Mouse (Mus musculus): Measurements from ENCODE around the gene Ceacam13. TPM values are rescaled to one million over a fixed set of nuclear protein-coding genes. Genes with fewer than 3 reads are reported as not detected.
"Not testable (repeated sequence)": the region's sequence is repeated elsewhere in the genome, so short reads cannot be mapped to it uniquely, and the experiment has no call there.

The Ceacam13 gene
- not detected for total RNA-seq (2021)
- long read RNA-seq: 0 reads

DNA sequence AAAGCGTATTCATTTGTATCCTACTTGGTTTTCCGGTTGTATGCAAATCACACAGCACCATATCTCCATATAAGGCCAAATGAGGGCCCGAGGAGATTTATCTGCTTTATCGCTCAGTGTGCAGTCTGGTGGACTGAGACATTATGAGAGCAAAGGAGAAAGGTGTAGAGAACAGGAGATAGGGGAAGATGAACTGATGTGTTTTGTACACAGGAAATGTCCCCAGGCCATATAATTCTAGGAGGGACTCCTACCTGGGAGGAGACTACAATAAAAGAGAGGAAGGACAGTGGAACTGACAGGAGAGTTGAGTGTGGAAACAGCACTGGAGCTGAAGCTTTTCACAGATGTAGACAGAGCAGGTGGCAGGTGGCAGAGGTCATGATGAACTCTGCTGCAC, at the start of gene Ceacam13:
Gene Ceacam13, plus strand, starts transcription at position 301 of the 400 bp plus-strand sequence.
- DNase-seq (ENCODE audit: low spot score in 2 of 2): no peak

DNA sequence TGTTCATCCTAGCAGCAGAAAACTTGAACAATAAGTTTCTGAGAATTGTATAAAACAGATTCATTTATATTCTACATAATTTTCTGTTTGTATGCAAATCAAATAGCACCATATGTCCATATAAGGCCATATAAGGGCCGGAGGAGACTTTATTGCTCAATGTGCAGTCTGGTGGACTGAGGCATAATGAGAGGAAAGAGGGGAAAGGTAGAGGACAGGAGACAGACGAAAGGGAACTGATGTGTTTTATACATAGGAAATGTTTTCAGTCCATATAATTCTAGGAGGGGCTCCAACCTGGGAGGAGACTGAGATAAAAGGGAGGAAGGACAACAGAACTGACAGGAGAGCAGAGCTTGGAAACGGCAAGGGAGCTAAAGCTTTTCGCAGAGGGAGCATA, 37.9 kb upstream of the Ceacam13 start, which contains the start of gene Ceacam11:
Gene Ceacam11, plus strand, starts transcription at position 301 of the 400 bp plus-strand sequence.
- no peak for DNase-seq (ENCODE audit: low spot score in 2 of 2)

- DNase-seq (ENCODE audit: low spot score in 2 of 2): not testable (repeated sequence)
Observed at GRCm38 (mm10) chr7:18001131-18001530, 8.6 kb upstream of the Ceacam13 start.

- no peak for DNase-seq (ENCODE audit: low spot score in 2 of 2)
Observed at GRCm38 (mm10) chr7:18065629-18066028, 55.9 kb downstream of the Ceacam13 start, which contains the start of gene Ceacam12. TSS of gene Ceacam12 (plus strand) at chr7:18065929.

Small RNA genes lying within 50 kb of the gene (microRNA-seq; reads per million reads assigned to microRNA genes)
- gene Gm22414: 0 reads per million in 2 experiments

Other genes with a start within 250 kb of the Ceacam13 start
- not detected for gene Ceacam14, start 197.3 kb upstream of the Ceacam13 start, total RNA-seq (2021)
- not detected for gene Gm5155, start 138.1 kb upstream of the Ceacam13 start, total RNA-seq (2021)
- not detected for gene Ceacam11, start 37.8 kb upstream of the Ceacam13 start, total RNA-seq (2021)
- gene Ceacam12, start 56.0 kb downstream of the Ceacam13 start, total RNA-seq (2021): not detected
- not detected for gene Igfl3, start 166.6 kb downstream of the Ceacam13 start, total RNA-seq (2021)
- not detected for gene Mill1, start 235.5 kb downstream of the Ceacam13 start, total RNA-seq (2021)